Mouse (Mus musculus) MEL (cell line): Measurements from ENCODE around the gene Arl3. TPM values are rescaled to one million over a fixed set of nuclear protein-coding genes. Genes with fewer than 3 reads are reported as not detected.
A peak's percentile ranks its signal among the peaks of the same experiment; 100 is the strongest.

Experiments used
- DNase-seq: peaks from one replicate; pipeline ENCODE4 v3.0.0; 2011; ENCODE audit warnings: low read depth, low spot score
- H3K27ac ChIP-seq: 2 replicates; pipeline ENCODE4 v1.5.1; 2012; ENCODE audit warnings: low read depth, mild to moderate bottlenecking, control low read depth, low read length, moderate library complexity; ENCODE audit not compliant: control insufficient read depth
- H3K27me3 ChIP-seq, 2 experiments: fragments of 150-350 bp in 1 of 2; sonication (generic) in 1 of 2; 2 replicates each; pipeline ENCODE4 v1.6.1; 2012; ENCODE audit warnings: low read length in 2 of 2, mild to moderate bottlenecking in 2 of 2, improper control_type of control experiment in 1 of 2, moderate library complexity in 1 of 2; ENCODE audit not compliant: insufficient read depth in 2 of 2, control insufficient read depth in 1 of 2
- H3K36me3 ChIP-seq, 2 experiments: 2 replicates each; pipeline ENCODE4 v1.6.1; 2012 to 2014; ENCODE audit warnings: low read length in 2 of 2, improper control_type of control experiment in 1 of 2, inconsistent platforms in 1 of 2, mild to moderate bottlenecking in 1 of 2; ENCODE audit not compliant: insufficient read depth in 2 of 2, control insufficient read depth in 1 of 2
- H3K4me1 ChIP-seq, 2 experiments: fragments of 150-350 bp in 1 of 2; sonication (generic) in 1 of 2; 2 replicates each; pipeline ENCODE4 v1.6.1; 2012; ENCODE audit warnings: low read length in 2 of 2, improper control_type of control experiment in 1 of 2, mild to moderate bottlenecking in 1 of 2; ENCODE audit not compliant: insufficient read depth in 2 of 2, control insufficient read depth in 1 of 2
- H3K4me3 ChIP-seq, 2 experiments: fragments of 150-350 bp in 1 of 2; sonication (generic) in 1 of 2; 2 replicates each; pipeline ENCODE4 v1.5.1; 2012; ENCODE audit warnings: low read depth in 2 of 2, low read length in 2 of 2, mild to moderate bottlenecking in 2 of 2, moderate library complexity in 2 of 2, control low read depth in 1 of 2, improper control_type of control experiment in 1 of 2; ENCODE audit not compliant: control insufficient read depth in 1 of 2, insufficient read depth in 1 of 2
- H3K79me2 ChIP-seq: 2 replicates; pipeline ENCODE4 v1.6.1; 2012; ENCODE audit warnings: mild to moderate bottlenecking, low read length, moderate library complexity; ENCODE audit not compliant: control insufficient read depth, poor library complexity, insufficient read depth
- H3K9ac ChIP-seq: 2 replicates; pipeline ENCODE4 v1.6.1; 2012; ENCODE audit warnings: low read depth, mild to moderate bottlenecking, control low read depth, low read length, moderate library complexity; ENCODE audit not compliant: control insufficient read depth, poor library complexity, severe bottlenecking
- H3K9me3 ChIP-seq: fragments of 150-350 bp; sonication (generic); replicated peaks from 2 replicates; pipeline ENCODE4 v1.6.1; 2012; ENCODE audit warnings: mild to moderate bottlenecking, low read length, improper control_type of control experiment, moderate library complexity; ENCODE audit not compliant: insufficient read depth
- CHD1 ChIP-seq: IDR thresholded peaks from 2 replicates; pipeline ENCODE4 v1.6.1; 2012; ENCODE audit warnings: low read depth, mild to moderate bottlenecking, inconsistent platforms, low read length, improper control_type of control experiment
- CHD2 ChIP-seq: IDR thresholded peaks from 2 replicates; pipeline ENCODE4 v1.6.1; 2011; ENCODE audit warnings: low read length, improper control_type of control experiment
- GATA1 ChIP-seq: IDR thresholded peaks from 2 replicates; pipeline ENCODE4 v1.6.1; 2011; ENCODE audit warnings: low read depth, low read length, improper control_type of control experiment
- KAT2A ChIP-seq: conservative IDR thresholded peaks from 2 replicates; pipeline ENCODE4 v1.6.1; 2012; ENCODE audit warnings: low read depth, low read length, improper control_type of control experiment, inconsistent platforms
- MYB ChIP-seq: IDR thresholded peaks from 2 replicates; pipeline ENCODE4 v1.6.1; 2011; ENCODE audit warnings: mild to moderate bottlenecking, low read depth, low read length, improper control_type of control experiment
- NRF1 ChIP-seq: IDR thresholded peaks from 2 replicates; pipeline ENCODE4 v1.6.1; 2014; ENCODE audit warnings: low read depth, mild to moderate bottlenecking, inconsistent platforms, low read length, improper control_type of control experiment, moderate library complexity; ENCODE audit not compliant: poor library complexity, insufficient read depth, severe bottlenecking
- RCOR1 ChIP-seq: IDR thresholded peaks from 2 replicates; pipeline ENCODE4 v1.6.1; 2012; ENCODE audit warnings: low read depth, mild to moderate bottlenecking, inconsistent platforms, low read length, improper control_type of control experiment
- SIN3A ChIP-seq: IDR thresholded peaks from 2 replicates; pipeline ENCODE4 v1.6.1; 2012; ENCODE audit warnings: low read length, improper control_type of control experiment, inconsistent platforms
- SMC3 ChIP-seq: IDR thresholded peaks from 2 replicates; pipeline ENCODE4 v1.6.1; 2011; ENCODE audit warnings: low read depth, low read length, improper control_type of control experiment
- TBP ChIP-seq: IDR thresholded peaks from 2 replicates; pipeline ENCODE4 v1.8.0; 2011; ENCODE audit warnings: low read depth, low read length, improper control_type of control experiment
- ZKSCAN1 ChIP-seq: IDR thresholded peaks from 2 replicates; pipeline ENCODE4 v1.6.1; 2012; ENCODE audit warnings: low read depth, mild to moderate bottlenecking, inconsistent platforms, low read length, improper control_type of control experiment, moderate library complexity
- ZNF384 ChIP-seq: IDR thresholded peaks from 2 replicates; pipeline ENCODE4 v1.6.1; 2012; ENCODE audit warnings: low read depth, mild to moderate bottlenecking, inconsistent platforms, low read length, improper control_type of control experiment
- polyA plus RNA-seq, 2 experiments: library from polyadenylated mRNA; stranded (reverse) in 1 of 2; unstranded in 1 of 2; fragments of >175 nt in 1 of 2; fragments of >200 nt in 1 of 2; gene quantifications; 2 replicates each; pipeline versions ENCODE4 v1.2.1 to v1.2.4; 2012; ENCODE audit warnings: low replicate concordance in 2 of 2, low read depth in 1 of 2; ENCODE audit not compliant: insufficient read length in 2 of 2, insufficient read depth in 1 of 2, missing spikeins in 1 of 2
- total RNA-seq: library from RNA; depleted of rRNA; stranded (reverse); fragments of 300-350 nt; gene quantifications from 2 replicates; pipeline ENCODE4 v1.2.3, GENCODE M21; 2012

Gene Arl3
- total and polyA plus RNA-seq, 3 experiments: 62.4 to 123 TPM; not detected in 1

GRCm38 (mm10) chr19:46587823-46588508 lies 15.0 kb upstream of the Arl3 start (continued):
- peak; percentile 80 for TF ChIP-seq SMC3
- TF ChIP-seq KAT2A: no peak

GRCm38 (mm10) chr19:46575196-46575595 lies 2.2 kb upstream of the Arl3 start:
- DNase-seq: peak; percentile 30
- Histone ChIP-seq H3K4me3 (no peak overlapping the region), H3K27me3 (no peaks in the 10 kb centered on the region), H3K36me3 (peaks cover 0 to 19% of the 10 kb centered on the region in 2 experiments; a peak in 2 of 4 replicates), H3K27ac (peak overlapping the region; percentile 18; the same call in 1 of the 2 replicates), H3K4me1 (peaks cover 8 to 15% of the 10 kb centered on the region in 2 experiments), H3K79me2 (peaks cover 5% of the 10 kb centered on the region), H3K9ac (0 out of 2 replicates have a peak overlapping the region, but pooled peaks have one; percentile 18), H3K9me3 (no peaks in the 10 kb centered on the region)
- TF ChIP-seq MYB: no peak
- 0 out of 2 replicates have a peak, but pooled peaks have one; percentile 17 for TF ChIP-seq GATA1

- Histone ChIP-seq H3K9me3 (no peaks in the 10 kb centered on the region), H3K9ac (peak overlapping the region; percentile 65), H3K27me3 (no peaks in the 10 kb centered on the region), H3K79me2 (peaks cover 5% of the 10 kb centered on the region), H3K36me3 (peaks cover 0 to 19% of the 10 kb centered on the region in 2 experiments; a peak in 2 of 4 replicates), H3K4me1 (peaks cover 8 to 15% of the 10 kb centered on the region in 2 experiments), H3K4me3 (peak overlapping the region; percentile 67 to 68), H3K27ac (no peak overlapping the region)
- TF ChIP-seq NRF1: 0 out of 2 replicates have a peak, but pooled peaks have one; percentile 1
- 0 out of 2 replicates have a peak, but pooled peaks have one; percentile 62 for TF ChIP-seq ZNF384
- TF ChIP-seq CHD1: peak; percentile 70; the same call in 1 of the 2 replicates
- no peak for TF ChIP-seq TBP
- DNase-seq: no peak
Observed at GRCm38 (mm10) chr19:46573990-46574389, 992 bp upstream of the Arl3 start.

GRCm38 (mm10) chr19:46572548-46572947 lies 450 bp downstream of the Arl3 start:
- peak overlapping the region; percentile 25 for H3K27ac ChIP-seq
- H3K4me3 ChIP-seq: peak overlapping the region; percentile 73 to 81
- H3K9ac ChIP-seq: peak overlapping the region; percentile 68
- H3K9me3 ChIP-seq: no peaks in the 10 kb centered on the region
- peaks cover 8 to 15% of the 10 kb centered on the region in 2 experiments for H3K4me1 ChIP-seq
- H3K36me3 ChIP-seq: peaks cover 0 to 19% of the 10 kb centered on the region in 2 experiments; a peak in 2 of 4 replicates
- TF ChIP-seq SIN3A (0 out of 2 replicates have a peak, but pooled peaks have one; percentile 2), RCOR1 (no peak), CHD2 (no peak), SMC3 (no peak), ZKSCAN1 (no peak)
- peak; percentile 83 for DNase-seq
- H3K27me3 ChIP-seq: no peaks in the 10 kb centered on the region
- H3K79me2 ChIP-seq: peaks cover 5% of the 10 kb centered on the region
